Mouse (Mus musculus): ENCODE measurements at regions not wholly inside any gene's neighbourhood (a gene's known extent, or its start where the extent isn't known, plus 50 kb on each side); places are given as distances from the start of the nearest gene placed in this dataset.

DNA sequence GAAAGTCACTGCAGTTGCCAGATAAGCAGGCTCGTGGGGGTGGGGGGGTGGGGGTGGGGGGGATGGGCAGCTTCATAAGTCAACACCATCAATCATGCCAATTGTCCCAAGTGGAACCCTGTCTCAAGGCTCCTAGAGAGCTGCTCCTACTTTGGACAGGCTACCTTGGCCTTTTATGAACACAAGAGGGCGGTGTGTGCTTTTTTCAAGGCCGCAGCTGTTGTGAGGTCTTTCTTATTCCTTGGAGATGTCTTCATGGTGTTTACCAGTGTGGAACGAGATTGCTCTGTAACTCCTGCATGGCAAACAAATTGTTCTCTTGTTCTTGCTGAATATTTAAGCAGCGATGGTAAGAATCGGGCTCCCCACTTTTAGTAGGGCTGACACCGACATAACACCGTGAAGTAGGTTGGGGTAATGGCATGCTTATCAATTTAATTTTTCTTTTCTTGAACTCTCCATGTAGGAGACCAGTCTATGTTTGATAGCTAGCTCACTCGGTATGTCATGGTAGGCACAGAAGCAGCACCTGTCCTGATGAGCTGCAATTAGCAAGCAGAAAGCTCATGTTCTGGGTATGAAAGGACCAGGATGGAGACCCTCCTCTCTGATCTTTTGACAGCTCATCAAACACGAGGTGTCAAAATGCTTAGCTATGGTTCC, 118.7 kb upstream of the Nmur2 start:
- peak in 1 of 2 experiments; percentile 26 for DNase-seq

DNA sequence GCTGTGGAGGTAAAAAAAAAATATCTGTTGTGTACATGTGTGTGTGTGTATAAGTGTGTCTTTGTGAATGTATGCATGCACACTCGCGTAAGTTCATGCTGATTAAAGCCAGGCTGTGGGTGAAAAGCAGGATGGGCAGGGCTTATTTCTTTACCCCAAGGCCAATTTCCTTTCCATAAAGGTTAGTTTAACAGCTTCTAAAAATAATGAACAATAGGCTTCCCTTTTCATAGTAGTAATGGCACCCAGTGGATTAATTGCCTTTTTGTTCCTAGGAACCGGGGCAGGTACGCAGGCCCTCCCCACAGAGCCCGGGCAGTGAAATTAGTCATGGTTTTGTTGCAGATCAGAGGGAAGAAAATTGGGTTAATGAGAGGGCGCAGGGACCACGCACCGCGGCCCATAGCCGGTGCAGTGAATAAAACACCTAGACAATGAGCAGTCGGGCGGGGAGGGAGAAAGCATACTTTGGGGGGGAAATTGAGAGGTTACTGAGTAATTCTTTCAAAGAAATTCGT, 110.1 kb upstream of the Nmur2 start:
- no peak for DNase-seq

DNA sequence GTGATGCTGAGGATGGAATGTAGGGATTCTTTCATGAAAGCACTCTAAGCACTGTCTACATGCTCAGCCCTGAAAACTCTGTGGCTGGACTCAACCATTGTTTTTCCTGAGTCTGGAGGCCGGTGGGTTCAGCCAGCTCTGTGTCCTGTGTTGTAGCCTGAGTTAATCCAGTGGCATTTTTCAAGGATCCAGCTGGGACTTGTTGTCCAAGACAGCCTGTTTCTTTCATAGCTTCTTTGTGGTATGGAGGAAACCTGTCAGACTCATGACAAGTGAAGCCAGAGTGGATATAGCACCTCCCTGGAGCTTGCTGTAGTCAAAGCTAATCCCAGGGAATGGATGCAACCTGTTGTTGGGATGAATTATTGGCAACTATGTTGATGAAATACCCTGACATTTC, 108.9 kb upstream of the Nmur2 start:
- no peak for DNase-seq

DNA sequence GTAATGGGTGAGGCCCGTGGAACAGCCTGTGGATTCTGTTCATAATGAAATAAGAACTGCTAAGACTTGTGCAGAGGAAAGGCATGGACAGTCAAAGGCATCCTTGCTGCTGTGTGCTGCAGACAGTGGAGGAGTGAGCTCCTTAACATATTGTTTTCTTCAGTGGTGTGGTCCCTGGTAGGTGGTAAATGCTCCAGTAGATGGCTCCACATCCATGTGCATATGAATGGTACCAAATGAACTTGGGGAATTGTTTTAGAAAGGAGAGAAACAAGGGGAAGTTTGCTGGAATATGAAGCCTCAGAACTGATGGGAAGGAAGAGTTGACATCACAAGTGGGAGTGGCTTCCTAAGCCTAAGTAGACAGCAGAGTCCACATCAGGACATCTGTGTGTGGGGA, 108.1 kb upstream of the Nmur2 start:
- no peak for DNase-seq

DNA sequence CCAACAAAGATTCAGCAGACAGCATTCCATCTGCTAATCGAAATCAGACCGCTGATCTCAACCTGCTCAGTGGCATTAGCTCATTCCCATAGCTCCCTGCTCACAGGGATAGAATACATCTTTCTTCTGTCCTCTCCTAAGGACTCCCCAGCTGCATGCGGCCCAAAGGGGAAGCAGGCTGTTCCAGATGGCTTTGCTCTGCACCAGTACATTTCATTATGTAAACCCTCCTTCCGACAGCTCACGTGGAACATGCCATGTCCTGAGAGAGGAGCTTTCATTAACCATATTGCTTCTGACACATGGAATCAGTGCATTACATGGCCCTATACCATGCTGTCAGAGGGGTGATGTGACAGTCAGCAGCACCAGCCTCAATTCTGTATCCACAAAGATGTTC, 105.9 kb upstream of the Nmur2 start:
- DNase-seq = no peak

DNA sequence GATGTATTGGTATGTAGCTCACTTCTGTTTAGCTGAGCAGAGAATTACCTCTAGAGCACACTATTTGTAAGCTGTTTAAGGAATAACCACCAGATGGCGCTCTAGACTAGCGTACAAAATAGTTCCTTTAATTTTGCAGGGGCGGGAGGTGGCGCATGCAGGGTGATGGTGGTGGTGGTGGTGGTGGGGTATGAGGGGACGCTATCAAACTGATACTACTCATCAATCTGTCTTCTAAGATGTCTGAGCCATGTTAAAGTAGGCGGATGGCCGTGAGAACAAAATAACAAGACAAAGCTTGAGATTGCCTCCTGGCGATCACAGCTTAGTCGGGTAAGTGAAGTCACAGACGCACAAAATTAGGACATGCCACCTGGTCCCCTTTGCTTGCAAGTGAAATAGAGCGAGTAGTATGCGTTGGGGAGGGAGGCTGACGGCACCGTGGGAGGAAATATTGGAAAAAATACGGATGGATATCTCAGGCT, 90.6 kb upstream of the Nmur2 start:
- no peak for DNase-seq

DNA sequence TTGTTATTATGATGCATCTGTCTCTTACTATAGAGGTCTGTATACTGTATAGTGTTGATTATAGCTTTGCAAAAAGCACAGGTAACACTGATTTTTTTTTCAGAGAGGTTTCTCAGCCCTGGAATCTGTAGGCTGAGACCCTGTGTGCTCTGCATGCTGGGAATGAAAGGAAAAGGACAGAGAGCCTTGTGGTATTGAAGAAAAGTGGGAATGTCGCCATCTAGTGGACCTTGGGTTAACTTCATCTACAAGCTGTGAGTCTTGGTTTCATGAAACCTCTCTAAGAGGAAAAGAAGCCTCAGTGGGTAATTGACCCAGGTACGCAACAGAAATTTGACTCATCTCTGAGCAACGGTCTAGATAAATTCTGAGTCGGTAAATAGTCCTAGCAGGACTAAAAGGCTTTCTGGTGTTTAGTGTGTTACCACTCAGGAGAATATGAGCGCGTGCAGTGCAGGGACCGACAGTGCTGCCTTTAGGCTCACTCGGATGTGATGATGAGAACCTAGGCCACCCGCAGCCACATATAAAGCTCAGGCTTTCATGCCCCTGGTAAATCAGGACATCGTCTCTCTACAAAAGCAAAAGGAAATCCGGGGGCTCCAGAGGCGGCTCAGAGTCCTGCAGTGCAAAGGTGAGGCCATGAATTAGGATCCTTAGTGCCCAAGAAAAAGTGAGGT, 75.9 kb upstream of the Nmur2 start:
- peak in 1 of 2 experiments; percentile 6 for DNase-seq

DNA sequence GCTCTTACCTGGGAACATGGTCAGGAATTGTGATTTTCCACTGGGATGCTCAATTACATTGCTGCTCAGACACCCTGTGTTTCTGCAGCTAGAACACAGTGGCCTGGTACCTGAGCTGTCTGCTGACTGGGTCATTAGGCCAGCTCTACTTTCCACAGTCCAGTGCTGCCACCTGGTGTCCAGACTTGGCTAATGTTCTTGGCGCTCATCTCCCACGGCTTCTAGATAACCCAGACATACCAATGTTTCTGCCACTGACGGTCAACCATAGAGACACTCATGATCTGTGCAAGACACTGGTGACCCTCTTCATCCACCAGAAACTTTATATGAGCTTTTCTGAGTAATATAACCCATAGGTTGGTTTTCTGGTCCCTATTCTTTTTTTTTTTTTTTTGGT, 67.1 kb upstream of the Nmur2 start:
- DNase-seq = peak; percentile 27 to 75

DNA sequence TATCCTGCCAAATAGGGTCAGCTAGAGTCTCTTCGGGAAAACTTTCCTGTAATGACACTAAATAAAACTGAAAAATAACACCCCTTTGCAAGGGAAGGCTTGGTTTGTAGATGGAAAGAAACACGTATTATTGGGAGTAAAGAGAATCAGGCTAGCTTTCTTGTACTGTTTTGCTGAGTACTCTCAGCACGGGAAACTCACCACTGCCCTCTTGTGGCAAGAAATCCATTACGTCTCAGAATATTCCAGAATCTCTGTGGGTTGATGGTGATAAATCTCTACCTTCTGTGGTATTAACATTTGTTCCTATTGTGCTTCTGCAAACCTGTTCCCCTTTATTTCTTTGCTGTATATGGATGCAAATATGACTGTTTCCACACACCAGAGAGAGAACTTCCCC, 64.8 kb upstream of the Nmur2 start:
- peak in 1 of 2 experiments; percentile 39 for DNase-seq

DNA sequence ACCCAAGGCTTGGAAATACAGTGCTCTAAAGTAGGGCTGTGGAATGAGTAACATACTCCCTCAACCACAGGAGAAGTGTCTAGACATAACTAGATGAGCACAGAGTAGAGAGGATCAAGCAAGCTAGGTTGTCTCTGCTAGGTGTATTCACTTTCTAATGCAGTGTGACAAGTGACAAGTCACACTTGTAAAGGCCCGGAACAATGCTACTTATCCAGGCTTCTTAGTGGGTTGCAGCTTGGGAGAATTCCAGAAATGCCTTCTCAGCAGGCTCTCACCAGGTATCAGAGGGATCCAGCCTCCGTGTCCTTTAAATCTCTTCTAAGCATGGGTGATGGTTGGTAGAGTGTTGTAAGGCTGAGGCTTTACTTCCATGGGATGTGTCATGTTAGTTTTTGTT, 52.1 kb upstream of the Nmur2 start:
- DNase-seq = no peak
